Mouse (Mus musculus) hindbrain, embryonic 11.5 days (tissue): Measurements from ENCODE around the gene 4932438H23Rik. TPM values are rescaled to one million over a fixed set of nuclear protein-coding genes. Genes with fewer than 3 reads are reported as not detected.

Experiments
- ATAC-seq: fragments of 200-750 bp; cut with Nextera tagmentation; 2 replicates; pipeline ENCODE4 v1.8.0; 2017; ENCODE audit warnings: mild to moderate bottlenecking, moderate TSS enrichment, moderate library complexity; ENCODE audit not compliant: low FRiP score
- DNase-seq: peaks from one replicate; pipeline ENCODE4 v3.0.0-alpha.2; 2015; ENCODE audit warnings: low spot score
- H3K27ac ChIP-seq: fragments of 300-500 bp; sonication (generic); 2 replicates; pipeline ENCODE4 v1.5.1; 2014; ENCODE audit warnings: mild to moderate bottlenecking, low read depth, low read length
- H3K27me3 ChIP-seq: fragments of 300-500 bp; sonication (generic); 2 replicates; pipeline ENCODE4 v1.6.1; 2014; ENCODE audit warnings: mild to moderate bottlenecking, low read length, moderate library complexity, mixed read lengths; ENCODE audit not compliant: control insufficient read depth, insufficient read depth
- H3K36me3 ChIP-seq: fragments of 300-500 bp; sonication (generic); 2 replicates; pipeline ENCODE4 v1.6.1; 2014; ENCODE audit warnings: mild to moderate bottlenecking, low read length, moderate library complexity, mixed read lengths; ENCODE audit not compliant: control insufficient read depth, insufficient read depth
- H3K4me1 ChIP-seq: fragments of 300-500 bp; sonication (generic); replicated peaks from 2 replicates; pipeline ENCODE4 v1.6.1; 2014; ENCODE audit warnings: low read length, mixed read lengths; ENCODE audit not compliant: control insufficient read depth, insufficient read depth
- H3K4me2 ChIP-seq: fragments of 300-500 bp; sonication (generic); replicated peaks from 2 replicates; pipeline ENCODE4 v1.6.1; 2014; ENCODE audit warnings: mild to moderate bottlenecking, low read depth, low read length
- H3K4me3 ChIP-seq: fragments of 300-500 bp; sonication (generic); 2 replicates; pipeline ENCODE4 v1.5.1; 2014; ENCODE audit warnings: low read depth, low read length
- H3K9ac ChIP-seq: fragments of 300-500 bp; sonication (generic); 2 replicates; pipeline ENCODE4 v1.6.1; 2014; ENCODE audit warnings: low read depth, low read length
- H3K9me3 ChIP-seq: fragments of 300-500 bp; sonication (generic); 2 replicates; pipeline ENCODE4 v1.6.1; 2016; ENCODE audit warnings: low read length; ENCODE audit not compliant: control insufficient read depth
- WGBS: fragments of 180-500 bp; shearing (Covaris S2); extraction: QIAGEN DNeasy Blood & Tissue Kit; methylation state at CpG from one replicate; pipeline ENCODE4 v1.1.7; 2014; 5-methylcytosine and 5-hydroxymethylcytosine counted together
- polyA plus RNA-seq: library from polyadenylated mRNA; unstranded; fragments of >200 nt; fragmentation: Nextera tagmentation; extraction: Ambion mirVana; gene quantifications from 2 replicates; pipeline ENCODE4 v1.2.1, GENCODE M21; 2014

The 4932438H23Rik gene
- polyA plus RNA-seq, 1 experiment from 2014 or later: 0.17 TPM

DNA sequence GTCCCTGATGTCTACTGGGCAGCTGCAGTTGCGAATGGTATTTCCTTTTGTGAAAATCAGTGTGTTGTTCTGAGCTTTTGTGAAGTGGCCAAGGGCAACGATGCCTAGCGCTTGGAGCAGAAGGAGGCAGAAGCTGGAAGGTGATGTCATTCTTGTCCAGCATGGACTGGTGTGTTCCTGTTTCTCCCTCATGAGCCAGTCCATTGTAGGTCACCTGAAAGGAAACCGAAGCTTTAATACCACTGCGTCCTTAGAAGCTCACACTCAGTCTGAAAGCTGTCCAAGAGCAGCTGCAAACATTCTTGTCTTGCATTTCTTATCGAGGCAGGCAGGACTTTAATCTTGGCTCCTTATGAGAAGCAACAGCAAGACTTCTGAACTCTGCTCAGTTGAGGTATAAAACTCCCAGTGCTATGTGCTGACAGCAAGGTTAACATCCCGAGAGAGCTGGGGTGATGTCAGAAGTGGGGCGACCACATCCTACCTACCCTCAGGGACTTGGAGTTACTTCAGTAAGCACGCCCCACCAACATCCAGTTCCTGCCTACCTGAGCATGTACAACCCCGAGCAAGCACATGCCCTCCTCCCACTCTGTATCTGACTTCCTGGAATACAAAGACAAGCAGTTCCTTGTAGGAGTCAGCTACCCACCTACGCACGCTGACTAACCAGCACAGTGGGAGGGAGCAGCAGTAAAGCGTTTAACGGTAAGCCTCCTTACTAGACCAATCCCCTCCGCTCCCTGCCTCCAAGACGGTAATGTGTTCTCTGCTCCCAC is 38.7 kb downstream of the 4932438H23Rik start:
- H3K4me3 ChIP-seq: no peak overlapping the region
- H3K27me3 ChIP-seq: no peaks in the 10 kb centered on the region
- WGBS: 69% methylated on average over 16 of the region's 16 CpGs
- no peaks in the 10 kb centered on the region for H3K9me3 ChIP-seq
- no peak for ATAC-seq
- no peaks in the 10 kb centered on the region for H3K4me1 ChIP-seq
- H3K4me2 ChIP-seq: no peak overlapping the region
- no peak overlapping the region for H3K9ac ChIP-seq
- no peak for DNase-seq
- H3K27ac ChIP-seq: no peak overlapping the region
- no peaks in the 10 kb centered on the region for H3K36me3 ChIP-seq

DNA sequence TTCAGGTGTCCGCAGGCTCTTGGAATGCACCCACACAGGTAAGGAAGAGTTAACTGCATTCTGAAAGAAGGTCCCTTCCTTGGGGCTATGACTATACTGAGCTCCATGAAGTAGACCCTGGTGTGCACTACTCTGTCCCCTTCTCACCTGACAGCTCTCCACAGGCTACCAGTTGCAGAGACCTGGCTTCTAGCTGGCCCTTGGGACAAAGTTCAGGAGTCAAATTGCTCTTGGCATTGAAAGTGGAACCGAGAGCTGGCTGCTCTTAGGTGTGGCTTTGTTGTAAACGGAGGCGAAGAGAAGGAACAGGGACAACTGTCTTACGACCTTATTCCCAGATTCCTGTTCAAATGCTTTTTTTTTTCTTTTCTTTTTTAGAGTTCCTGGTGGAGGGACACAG is 39.8 kb downstream of the 4932438H23Rik start:
- H3K36me3 ChIP-seq: no peaks in the 10 kb centered on the region
- H3K4me3 ChIP-seq: no peak overlapping the region
- H3K4me1 ChIP-seq: no peaks in the 10 kb centered on the region
- WGBS: 87% methylated on average over 5 of the region's 5 CpGs
- no peak overlapping the region for H3K4me2 ChIP-seq
- H3K27ac ChIP-seq: no peak overlapping the region
- ATAC-seq (no peak), DNase-seq (no peak)
- no peaks in the 10 kb centered on the region for H3K27me3 ChIP-seq
- no peaks in the 10 kb centered on the region for H3K9me3 ChIP-seq
- no peak overlapping the region for H3K9ac ChIP-seq

DNA sequence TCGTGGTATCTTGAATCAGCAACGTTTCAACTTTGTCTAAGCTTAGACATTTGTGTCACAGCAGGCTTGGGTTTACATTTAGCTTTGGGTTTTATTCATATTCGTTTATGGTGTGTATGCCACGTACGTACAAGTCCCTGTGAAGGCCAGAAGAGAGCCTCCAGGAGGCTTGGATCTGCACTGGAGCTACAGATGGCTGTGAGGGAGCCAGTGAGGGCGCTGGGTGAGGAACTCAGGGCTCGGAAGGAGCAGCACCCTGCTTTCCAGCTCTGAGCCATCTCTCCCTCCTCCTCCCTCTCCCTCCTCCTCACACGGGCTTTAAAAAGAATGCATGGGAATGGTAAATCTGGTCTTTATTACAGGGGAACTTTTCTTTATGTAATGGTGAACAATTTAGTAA is 41.3 kb downstream of the 4932438H23Rik start:
- ATAC-seq (no peak), DNase-seq (no peak)
- Histone ChIP-seq H3K4me2 (no peak overlapping the region), H3K27me3 (no peaks in the 10 kb centered on the region), H3K9ac (no peak overlapping the region), H3K27ac (no peak overlapping the region), H3K36me3 (no peaks in the 10 kb centered on the region), H3K4me1 (no peaks in the 10 kb centered on the region), H3K9me3 (no peaks in the 10 kb centered on the region), H3K4me3 (no peak overlapping the region)
- 63% methylated on average over 8 of the region's 8 CpGs for WGBS

GRCm38 (mm10) chr16:91045511-91045910 is 49.4 kb downstream of the 4932438H23Rik start:
- H3K9me3 ChIP-seq: no peaks in the 10 kb centered on the region
- no peak overlapping the region for H3K27ac ChIP-seq
- no peak overlapping the region for H3K4me2 ChIP-seq
- H3K27me3 ChIP-seq: no peaks in the 10 kb centered on the region
- no peaks in the 10 kb centered on the region for H3K36me3 ChIP-seq
- H3K4me1 ChIP-seq: no peaks in the 10 kb centered on the region
- H3K4me3 ChIP-seq: no peak overlapping the region
- 57% methylated on average over 8 of the region's 8 CpGs for WGBS
- ATAC-seq (no peak), DNase-seq (peak; percentile 64)
- no peak overlapping the region for H3K9ac ChIP-seq

- H3K36me3 ChIP-seq: no peaks in the 10 kb centered on the region
- no peaks in the 10 kb centered on the region for H3K9me3 ChIP-seq
- peak within 1 kb of the TSS; percentile 72 for H3K4me3 ChIP-seq
- H3K27ac ChIP-seq: peak within 1 kb of the TSS; percentile 92
- no peaks in the 10 kb centered on the region for H3K4me1 ChIP-seq
- ATAC-seq (peak; percentile 97), DNase-seq (peak; percentile 100)
- peak within 1 kb of the TSS; percentile 91 for H3K9ac ChIP-seq
- H3K4me2 ChIP-seq: peak within 1 kb of the TSS; percentile 68
- no peaks in the 10 kb centered on the region for H3K27me3 ChIP-seq
- 2% methylated on average over 70 of the region's 70 CpGs for WGBS
Observed at GRCm38 (mm10) chr16:91044270-91045182, 50.4 kb downstream of the 4932438H23Rik start, which contains the start of gene Paxbp1. Gene Paxbp1 (minus strand): TSS chr16:91044543.

DNA sequence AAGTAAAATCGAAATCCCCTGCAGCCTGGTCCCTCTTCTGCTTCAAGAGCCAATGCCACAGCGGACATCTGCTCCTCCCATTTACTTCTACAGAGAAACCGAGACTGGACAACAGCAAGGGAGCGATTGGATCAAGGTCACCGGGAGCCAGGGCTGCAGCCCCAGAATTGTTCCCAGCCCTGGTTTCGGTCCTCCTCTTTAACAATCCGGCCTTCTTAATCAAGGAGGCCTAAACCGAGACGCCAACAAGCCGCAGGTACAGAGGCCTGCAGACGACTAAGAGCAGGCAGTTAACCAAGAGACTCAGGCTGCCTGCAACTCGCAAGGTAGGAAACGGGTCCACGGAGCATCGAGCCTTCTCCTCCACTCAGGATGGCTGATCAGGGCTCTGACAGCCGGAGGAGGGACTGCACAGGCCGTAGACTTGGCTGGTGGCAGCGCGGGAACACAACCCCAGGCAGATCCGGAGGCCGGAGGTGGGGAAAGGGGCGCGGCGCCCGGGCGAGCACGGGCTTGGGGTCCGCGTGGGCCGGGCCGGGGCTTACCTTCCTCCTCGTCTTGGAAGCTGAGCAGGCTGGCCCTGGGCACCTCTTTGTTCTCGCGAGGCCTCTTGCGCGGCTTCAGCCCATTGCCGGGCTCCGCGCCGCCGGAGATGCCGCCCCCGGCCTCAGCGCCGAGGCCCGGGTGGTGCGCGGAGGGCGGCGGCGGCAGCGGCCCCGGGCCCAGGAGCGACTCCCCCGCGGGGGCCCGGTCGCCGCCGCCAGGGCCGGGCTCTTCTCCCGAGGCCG is 51.3 kb downstream of the 4932438H23Rik start:
- ATAC-seq: peak; percentile 83
- H3K9me3 ChIP-seq: no peaks in the 10 kb centered on the region
- WGBS: under 1% methylated on average over 56 of the region's 63 CpGs

GRCm38 (mm10) chr16:91042640-91043039 is 52.3 kb downstream of the 4932438H23Rik start:
- Histone ChIP-seq H3K27me3 (no peaks in the 10 kb centered on the region), H3K27ac (no peak overlapping the region), H3K9ac (no peak overlapping the region), H3K9me3 (no peaks in the 10 kb centered on the region), H3K4me2 (peak overlapping the region; percentile 68), H3K36me3 (peaks cover 3% of the 10 kb centered on the region; the same call in 1 of the 2 replicates), H3K4me3 (peak overlapping the region; percentile 27), H3K4me1 (no peaks in the 10 kb centered on the region)
- DNase-seq: no peak
- 75% methylated on average over 1 of the region's 1 CpGs for WGBS
- ATAC-seq: no peak

More for the DNA sequence above, 51.3 kb downstream of the 4932438H23Rik start:
- Histone ChIP-seq H3K4me1 (no peaks in the 10 kb centered on the region), H3K4me3 (peak overlapping the region; percentile 72), H3K27ac (peak overlapping the region; percentile 92), H3K36me3 (no peaks in the 10 kb centered on the region), H3K27me3 (no peaks in the 10 kb centered on the region), H3K9ac (peak overlapping the region; percentile 91), H3K4me2 (peak overlapping the region; percentile 68)
- DNase-seq: peak; percentile 73

GRCm38 (mm10) chr16:91035866-91036265 is 59.1 kb downstream of the 4932438H23Rik start:
- no peak overlapping the region for H3K27ac ChIP-seq
- 93% methylated on average over 10 of the region's 10 CpGs for WGBS
- no peaks in the 10 kb centered on the region for H3K27me3 ChIP-seq
- no peaks in the 10 kb centered on the region for H3K9me3 ChIP-seq
- no peak overlapping the region for H3K9ac ChIP-seq
- no peak overlapping the region for H3K4me3 ChIP-seq
- H3K4me1 ChIP-seq: no peaks in the 10 kb centered on the region
- H3K36me3 ChIP-seq: peaks cover 8% of the 10 kb centered on the region; the same call in 1 of the 2 replicates
- DNase-seq (no peak), ATAC-seq (no peak)
- no peak overlapping the region for H3K4me2 ChIP-seq
